Mouse (Mus musculus) lung, embryonic 14.5 days (tissue): ENCODE measurements at regions not wholly inside any gene's neighbourhood (a gene's known extent, or its start where the extent isn't known, plus 50 kb on each side); places are given as distances from the start of the nearest gene placed in this dataset.

Source experiments
- ATAC-seq: fragments of 200-750 bp; cut with Nextera tagmentation; 2 replicates; pipeline ENCODE4 v1.8.0; 2017; ENCODE audit warnings: mild to moderate bottlenecking, moderate TSS enrichment, moderate library complexity; ENCODE audit not compliant: insufficient read depth
- DNase-seq: peaks from one replicate; pipeline ENCODE4 v3.0.0-alpha.2; 2015
- H3K27ac ChIP-seq: fragments of 300-500 bp; sonication (generic); 2 replicates; pipeline ENCODE4 v1.5.1; 2014; ENCODE audit warnings: low read depth, mild to moderate bottlenecking, moderate library complexity
- H3K27me3 ChIP-seq: fragments of 300-500 bp; sonication (generic); 2 replicates; pipeline ENCODE4 v1.6.1; 2014; ENCODE audit warnings: low read length, control low read depth; ENCODE audit not compliant: insufficient read depth
- H3K36me3 ChIP-seq: fragments of 300-500 bp; sonication (generic); 2 replicates; pipeline ENCODE4 v1.6.1; 2014; ENCODE audit warnings: control low read depth; ENCODE audit not compliant: insufficient read depth
- H3K4me1 ChIP-seq: fragments of 300-500 bp; sonication (generic); 2 replicates; pipeline ENCODE4 v1.6.1; 2014; ENCODE audit warnings: antibody characterized with exemption, control low read depth; ENCODE audit not compliant: insufficient read depth
- H3K4me2 ChIP-seq: fragments of 300-500 bp; sonication (generic); 2 replicates; pipeline ENCODE4 v1.6.1; 2014; ENCODE audit warnings: mild to moderate bottlenecking
- H3K4me3 ChIP-seq: fragments of 300-500 bp; sonication (generic); 2 replicates; pipeline ENCODE4 v1.5.1; 2014; ENCODE audit warnings: low read depth, low read length
- H3K9ac ChIP-seq: fragments of 300-500 bp; sonication (generic); 2 replicates; pipeline ENCODE4 v1.6.1; 2014
- H3K9me3 ChIP-seq: fragments of 300-500 bp; sonication (generic); 2 replicates; pipeline ENCODE4 v1.6.1; 2016; ENCODE audit warnings: low read depth, low read length, control low read depth
- CTCF ChIP-seq: IDR thresholded peaks from 2 replicates; pipeline ENCODE4 v1.5.1; 2016; ENCODE audit warnings: antibody characterized with exemption, low read depth
- WGBS: fragments of 180-500 bp; shearing (Covaris S2); extraction: QIAGEN DNeasy Blood & Tissue Kit; methylation state at CpG from one replicate; pipeline ENCODE4 v1.1.7; 2014; 5-methylcytosine and 5-hydroxymethylcytosine counted together

DNA sequence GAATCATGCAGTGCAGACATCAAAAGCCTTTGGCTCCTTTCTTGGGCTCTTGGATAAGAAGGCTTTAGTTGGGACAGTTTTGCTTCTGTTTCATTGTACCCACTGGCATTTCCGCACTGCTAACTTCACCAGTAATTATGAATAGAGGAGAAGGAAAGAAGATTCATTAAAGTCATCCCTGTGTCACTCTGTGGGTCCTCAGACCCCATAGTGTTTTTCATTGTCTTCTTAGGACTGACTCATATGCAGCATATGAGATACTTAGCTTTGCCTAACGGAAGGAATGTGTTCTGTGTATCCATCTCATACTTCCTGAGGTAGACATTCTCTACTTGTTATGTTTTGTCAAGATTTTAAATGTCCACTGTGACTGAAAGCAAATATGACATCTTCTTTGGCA, 287.6 kb upstream of the Sash1 start:
- Histone ChIP-seq H3K9ac (no peak overlapping the region), H3K9me3 (no peaks in the 10 kb centered on the region), H3K4me3 (no peak overlapping the region), H3K4me1 (no peaks in the 10 kb centered on the region), H3K36me3 (no peaks in the 10 kb centered on the region), H3K27me3 (no peaks in the 10 kb centered on the region), H3K4me2 (no peak overlapping the region), H3K27ac (no peak overlapping the region)
- no peak for DNase-seq
- TF ChIP-seq CTCF, result no peak
- WGBS, result 86% methylated on average over 2 of the region's 2 CpGs
- ATAC-seq, result no peak

DNA sequence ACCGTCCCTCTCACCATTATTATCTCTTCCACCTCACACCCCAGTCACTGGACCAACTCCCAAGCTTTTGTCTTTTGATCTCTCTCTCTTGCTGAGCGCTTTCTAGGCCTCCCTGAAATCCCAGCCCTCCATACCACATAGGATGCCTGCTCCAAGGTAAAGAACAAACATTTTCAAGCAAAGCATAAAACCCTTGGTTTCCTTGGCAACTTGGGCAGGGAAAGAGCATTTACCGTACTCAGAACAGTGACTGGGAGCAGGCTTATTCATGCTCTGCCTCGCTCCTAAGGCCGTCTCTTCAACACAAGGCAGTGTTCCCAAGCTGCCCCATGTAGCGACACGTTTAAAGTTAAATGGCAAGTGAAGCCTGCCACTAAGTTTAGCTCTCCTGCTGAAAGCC, 282.9 kb upstream of the Sash1 start:
- ATAC-seq (no peak), DNase-seq (no peak)
- Histone ChIP-seq H3K36me3 (no peaks in the 10 kb centered on the region), H3K4me3 (no peak overlapping the region), H3K4me1 (no peaks in the 10 kb centered on the region), H3K27ac (no peak overlapping the region), H3K9me3 (no peaks in the 10 kb centered on the region), H3K27me3 (no peaks in the 10 kb centered on the region), H3K4me2 (no peak overlapping the region), H3K9ac (no peak overlapping the region)
- no peak for TF ChIP-seq CTCF
- WGBS, result 80% methylated on average over 7 of the region's 7 CpGs

DNA sequence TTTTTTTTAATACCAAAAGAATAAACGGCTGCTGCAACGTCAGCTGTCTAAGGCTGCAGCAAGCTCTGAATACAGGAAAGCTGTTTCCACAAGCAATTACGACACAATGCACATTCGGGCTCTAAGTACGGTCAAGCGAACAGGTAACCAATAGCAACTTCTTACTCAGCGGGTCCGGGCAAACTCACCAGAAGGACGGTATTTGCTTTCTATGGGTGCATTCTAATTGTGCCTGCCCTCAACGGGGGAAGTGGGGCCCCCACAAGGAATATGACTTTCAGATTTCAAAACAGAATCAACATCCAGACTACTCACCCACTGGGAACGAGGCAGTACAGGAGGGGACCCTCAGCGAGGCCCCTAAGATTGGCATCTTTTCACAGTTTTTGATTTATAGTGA, 280.1 kb upstream of the Sash1 start:
- H3K9ac ChIP-seq, result no peak overlapping the region
- no peak for TF ChIP-seq CTCF
- H3K36me3 ChIP-seq, result no peaks in the 10 kb centered on the region
- ATAC-seq (no peak), DNase-seq (no peak)
- no peaks in the 10 kb centered on the region for H3K4me1 ChIP-seq
- H3K27me3 ChIP-seq, result no peaks in the 10 kb centered on the region
- no peak overlapping the region for H3K4me3 ChIP-seq
- WGBS, result 73% methylated on average over 12 of the region's 12 CpGs
- H3K9me3 ChIP-seq, result no peaks in the 10 kb centered on the region
- no peak overlapping the region for H3K4me2 ChIP-seq
- no peak overlapping the region for H3K27ac ChIP-seq

DNA sequence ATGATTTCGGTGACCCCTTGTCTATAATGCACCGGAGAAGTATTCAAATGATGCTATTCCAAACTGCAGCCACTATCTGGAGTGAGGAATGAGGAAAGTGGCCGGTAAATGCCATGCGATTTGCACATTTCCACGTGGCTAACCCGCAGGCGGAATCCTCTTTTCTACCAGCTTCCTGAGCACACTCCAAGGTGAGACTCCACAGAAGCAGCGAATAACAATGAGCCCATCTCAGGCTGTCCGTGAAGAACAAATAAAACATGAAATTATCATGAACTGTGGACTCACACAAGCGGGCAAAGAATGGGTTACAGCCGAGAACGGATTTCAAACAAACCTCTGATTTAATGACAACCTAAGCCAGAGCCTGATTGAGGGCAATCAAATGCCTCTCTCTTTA, 279.7 kb upstream of the Sash1 start:
- no peak for ATAC-seq
- 77% methylated on average over 12 of the region's 12 CpGs for WGBS
- no peak for DNase-seq

DNA sequence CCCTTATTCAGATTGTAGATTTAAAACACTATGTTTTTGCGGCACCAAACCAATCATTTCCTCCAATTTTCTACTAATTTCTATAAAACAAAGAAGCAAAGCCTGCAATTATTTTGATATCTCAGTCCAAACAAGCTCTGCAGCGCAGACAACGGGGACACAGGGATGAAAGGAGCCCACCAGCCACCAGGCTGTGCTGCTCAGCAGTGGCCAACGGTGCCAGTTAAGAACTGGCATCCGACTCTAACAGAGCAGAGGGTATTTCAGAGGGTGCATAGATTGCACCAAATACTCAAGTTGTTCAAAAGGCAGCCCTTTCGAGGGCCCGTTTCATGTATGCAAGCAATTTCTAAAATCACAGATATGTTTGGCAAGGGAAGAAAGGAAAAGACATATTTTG, 278.5 kb upstream of the Sash1 start:
- ATAC-seq, result no peak
- Histone ChIP-seq H3K36me3 (no peaks in the 10 kb centered on the region), H3K27ac (no peak overlapping the region), H3K4me1 (no peaks in the 10 kb centered on the region), H3K4me3 (no peak overlapping the region), H3K9me3 (no peaks in the 10 kb centered on the region), H3K27me3 (no peaks in the 10 kb centered on the region), H3K4me2 (no peak overlapping the region), H3K9ac (no peak overlapping the region)
- WGBS, result 77% methylated on average over 7 of the region's 7 CpGs
- no peak for DNase-seq
- TF ChIP-seq CTCF, result no peak

More for the DNA sequence above, 279.7 kb upstream of the Sash1 start:
- Histone ChIP-seq H3K27me3 (no peaks in the 10 kb centered on the region), H3K4me2 (no peak overlapping the region), H3K4me3 (no peak overlapping the region), H3K9me3 (no peaks in the 10 kb centered on the region), H3K36me3 (no peaks in the 10 kb centered on the region), H3K4me1 (no peaks in the 10 kb centered on the region), H3K9ac (no peak overlapping the region), H3K27ac (no peak overlapping the region)
- TF ChIP-seq CTCF, result no peak

DNA sequence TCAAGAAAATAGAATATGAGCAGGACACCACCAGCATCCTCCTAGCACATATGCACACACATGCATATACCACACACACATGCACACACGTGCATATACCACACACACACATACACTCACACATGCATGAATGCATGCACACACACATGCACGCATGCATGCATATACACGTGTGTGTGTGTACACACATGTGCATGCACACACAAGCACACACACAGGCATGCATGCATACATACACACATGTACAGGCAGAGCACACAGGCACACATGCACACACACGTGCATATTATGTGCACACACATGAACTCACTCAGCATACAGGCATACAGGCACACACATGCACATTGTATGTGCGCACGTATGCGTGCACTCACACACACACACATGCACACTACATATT, 275.7 kb upstream of the Sash1 start:
- Histone ChIP-seq H3K27ac (no peak overlapping the region), H3K4me3 (no peak overlapping the region), H3K36me3 (no peaks in the 10 kb centered on the region), H3K27me3 (no peaks in the 10 kb centered on the region), H3K9me3 (no peaks in the 10 kb centered on the region), H3K4me1 (no peaks in the 10 kb centered on the region), H3K9ac (no peak overlapping the region), H3K4me2 (no peak overlapping the region)
- 94% methylated on average over 7 of the region's 7 CpGs for WGBS
- DNase-seq, result no peak
- TF ChIP-seq CTCF, result no peak
- no peak for ATAC-seq

DNA sequence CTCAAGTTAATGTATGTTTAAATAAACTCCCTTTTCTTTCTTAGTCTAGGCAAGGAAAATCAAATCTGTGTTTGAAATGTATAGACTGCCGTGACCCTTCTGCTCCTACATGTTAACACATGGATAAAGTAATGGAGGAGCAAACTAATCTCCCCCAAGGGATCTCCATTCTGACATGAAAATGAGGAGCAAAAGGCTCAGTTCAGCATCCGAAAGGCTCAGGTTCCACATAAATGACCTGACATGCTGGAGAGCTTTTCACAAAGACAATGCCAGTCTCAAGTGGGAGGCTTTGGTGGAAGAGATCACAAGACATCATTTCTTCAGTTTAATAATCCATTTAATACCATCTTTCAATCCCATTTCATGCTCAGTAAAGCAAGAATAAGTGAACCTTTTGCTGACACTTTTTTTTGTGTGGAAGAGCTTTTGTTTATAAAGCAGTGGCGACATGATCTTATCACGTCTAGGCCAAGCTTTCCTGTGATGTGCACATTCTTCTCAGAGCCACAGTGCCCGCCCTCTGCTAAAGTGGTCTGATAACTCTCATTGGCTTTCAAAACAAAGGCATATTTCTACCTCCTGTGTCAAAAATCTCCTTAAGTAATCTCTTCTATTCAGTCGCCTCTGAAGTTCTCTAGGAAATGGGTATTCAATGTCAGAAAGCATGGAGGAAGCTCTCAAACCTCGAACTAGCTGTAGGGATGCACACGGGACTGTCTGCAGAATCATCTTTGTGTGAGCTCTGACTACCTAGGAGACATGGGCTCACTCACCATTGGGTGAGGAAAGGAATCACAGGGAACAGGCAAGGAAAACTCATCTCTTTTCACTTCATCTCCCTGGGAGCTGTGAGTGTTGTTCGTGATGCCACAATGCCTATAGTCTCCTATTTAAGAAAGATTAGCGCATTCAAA, 271.7 kb upstream of the Sash1 start:
- no peak for TF ChIP-seq CTCF
- no peaks in the 10 kb centered on the region for H3K27me3 ChIP-seq
- DNase-seq, result no peak
- H3K4me2 ChIP-seq, result no peak overlapping the region
- H3K4me1 ChIP-seq, result no peaks in the 10 kb centered on the region
- WGBS, result 56% methylated on average over 10 of the region's 10 CpGs
- no peaks in the 10 kb centered on the region for H3K36me3 ChIP-seq
- no peaks in the 10 kb centered on the region for H3K9me3 ChIP-seq
- H3K27ac ChIP-seq, result no peak overlapping the region
- no peak overlapping the region for H3K9ac ChIP-seq
- no peak for ATAC-seq
- no peak overlapping the region for H3K4me3 ChIP-seq
